Mouse (Mus musculus): ENCODE measurements around the gene Zmat3. TPM values are rescaled to one million over a fixed set of nuclear protein-coding genes. Genes with fewer than 3 reads are reported as not detected.
A peak's percentile ranks its signal among the peaks of the same experiment; 100 is the strongest.

Zmat3 gene
- polyA plus RNA-seq, 1 experiment from 2014 or later: 10.7 TPM

GRCm38 (mm10) chr3:32399931-32400330 is 34.1 kb upstream of the Zmat3 start:
- DNase-seq (ENCODE audit: low spot score, missing footprints) (no peak), ATAC-seq (ENCODE audit: low FRiP score) (no peak)
- no peak overlapping the region for H3K4me3 ChIP-seq (ENCODE audit: low read depth, low read length)
- H3K4me2 ChIP-seq: no peak overlapping the region
- no peaks in the 10 kb centered on the region for H3K27me3 ChIP-seq (ENCODE audit: control insufficient read depth, insufficient read depth, low read length)
- no peak overlapping the region for H3K27ac ChIP-seq (ENCODE audit: low read depth, low read length)
- H3K36me3 ChIP-seq (ENCODE audit: control insufficient read depth, insufficient read depth, low read length): no peaks in the 10 kb centered on the region
- no peaks in the 10 kb centered on the region for H3K9me3 ChIP-seq (ENCODE audit: control insufficient read depth, low read length)
- 47% methylated on average over 2 of the region's 2 CpGs for WGBS
- H3K9ac ChIP-seq (ENCODE audit: low read length): no peak overlapping the region
- H3K4me1 ChIP-seq (ENCODE audit: control insufficient read depth, insufficient read depth, low read length): peaks cover 17% of the 10 kb centered on the region

GRCm38 (mm10) chr3:32399381-32399780 is 33.6 kb upstream of the Zmat3 start:
- WGBS: 10% methylated on average over 4 of the region's 4 CpGs
- Histone ChIP-seq H3K9ac (ENCODE audit: low read length) (no peak overlapping the region), H3K4me3 (ENCODE audit: low read depth, low read length) (no peak overlapping the region), H3K4me2 (no peak overlapping the region), H3K4me1 (ENCODE audit: control insufficient read depth, insufficient read depth, low read length) (peaks cover 17% of the 10 kb centered on the region), H3K36me3 (ENCODE audit: control insufficient read depth, insufficient read depth, low read length) (no peaks in the 10 kb centered on the region), H3K27ac (ENCODE audit: low read depth, low read length) (no peak overlapping the region), H3K9me3 (ENCODE audit: control insufficient read depth, low read length) (no peaks in the 10 kb centered on the region), H3K27me3 (ENCODE audit: control insufficient read depth, insufficient read depth, low read length) (no peaks in the 10 kb centered on the region)
- DNase-seq (ENCODE audit: low spot score, missing footprints) (no peak), ATAC-seq (ENCODE audit: low FRiP score) (no peak)

GRCm38 (mm10) chr3:32398623-32399022 is 32.8 kb upstream of the Zmat3 start:
- H3K27ac ChIP-seq (ENCODE audit: low read depth, low read length): no peak overlapping the region
- H3K27me3 ChIP-seq (ENCODE audit: control insufficient read depth, insufficient read depth, low read length): no peaks in the 10 kb centered on the region
- no peaks in the 10 kb centered on the region for H3K9me3 ChIP-seq (ENCODE audit: control insufficient read depth, low read length)
- H3K4me3 ChIP-seq (ENCODE audit: low read depth, low read length): no peak overlapping the region
- peaks cover 17% of the 10 kb centered on the region for H3K4me1 ChIP-seq (ENCODE audit: control insufficient read depth, insufficient read depth, low read length)
- no peak for ATAC-seq (ENCODE audit: low FRiP score)
- no peaks in the 10 kb centered on the region for H3K36me3 ChIP-seq (ENCODE audit: control insufficient read depth, insufficient read depth, low read length)
- H3K4me2 ChIP-seq: peak overlapping the region; percentile 76
- DNase-seq (ENCODE audit: low spot score, missing footprints): peak; percentile 87
- 6% methylated on average over 4 of the region's 4 CpGs for WGBS
- no peak overlapping the region for H3K9ac ChIP-seq (ENCODE audit: low read length)

- Histone ChIP-seq H3K4me1 (ENCODE audit: control insufficient read depth, insufficient read depth, low read length) (peaks cover 17% of the 10 kb centered on the region), H3K9ac (ENCODE audit: low read length) (peak overlapping the region; percentile 91; the same call in 1 of the 2 replicates), H3K27me3 (ENCODE audit: control insufficient read depth, insufficient read depth, low read length) (no peaks in the 10 kb centered on the region), H3K36me3 (ENCODE audit: control insufficient read depth, insufficient read depth, low read length) (no peaks in the 10 kb centered on the region), H3K4me2 (peak overlapping the region; percentile 76), H3K9me3 (ENCODE audit: control insufficient read depth, low read length) (no peaks in the 10 kb centered on the region), H3K4me3 (ENCODE audit: low read depth, low read length) (peak overlapping the region; percentile 91), H3K27ac (ENCODE audit: low read depth, low read length) (no peak overlapping the region)
- no peak for ATAC-seq (ENCODE audit: low FRiP score)
- 1% methylated on average over 7 of the region's 7 CpGs for WGBS
- no peak for DNase-seq (ENCODE audit: low spot score, missing footprints)
These were observed 32.3 kb upstream of the Zmat3 start for GRCm38 (mm10) chr3:32398175-32398538.

GRCm38 (mm10) chr3:32397461-32398174 is 31.8 kb upstream of the Zmat3 start, which contains the start of gene Pik3ca:
Gene Pik3ca (plus strand): TSS chr3:32397671.
- ATAC-seq (ENCODE audit: low FRiP score) (peak; percentile 65), DNase-seq (ENCODE audit: low spot score, missing footprints) (peak; percentile 97)
- Histone ChIP-seq H3K9me3 (ENCODE audit: control insufficient read depth, low read length) (no peaks in the 10 kb centered on the region), H3K4me3 (ENCODE audit: low read depth, low read length) (peak within 1 kb of the TSS; percentile 91), H3K27ac (ENCODE audit: low read depth, low read length) (peak within 1 kb of the TSS; percentile 83), H3K9ac (ENCODE audit: low read length) (peak within 1 kb of the TSS; percentile 91), H3K4me2 (peak within 1 kb of the TSS; percentile 76), H3K36me3 (ENCODE audit: control insufficient read depth, insufficient read depth, low read length) (no peaks in the 10 kb centered on the region), H3K4me1 (ENCODE audit: control insufficient read depth, insufficient read depth, low read length) (peaks cover 17% of the 10 kb centered on the region), H3K27me3 (ENCODE audit: control insufficient read depth, insufficient read depth, low read length) (no peaks in the 10 kb centered on the region)
- WGBS: under 1% methylated on average over 43 of the region's 65 CpGs

GRCm38 (mm10) chr3:32396794-32397460 is 31.1 kb upstream of the Zmat3 start:
- Histone ChIP-seq H3K9me3 (ENCODE audit: control insufficient read depth, low read length) (no peaks in the 10 kb centered on the region), H3K27ac (ENCODE audit: low read depth, low read length) (peak overlapping the region; percentile 83), H3K4me2 (peak overlapping the region; percentile 76), H3K4me1 (ENCODE audit: control insufficient read depth, insufficient read depth, low read length) (peaks cover 17% of the 10 kb centered on the region), H3K36me3 (ENCODE audit: control insufficient read depth, insufficient read depth, low read length) (no peaks in the 10 kb centered on the region), H3K27me3 (ENCODE audit: control insufficient read depth, insufficient read depth, low read length) (no peaks in the 10 kb centered on the region), H3K4me3 (ENCODE audit: low read depth, low read length) (peak overlapping the region; percentile 91), H3K9ac (ENCODE audit: low read length) (peak overlapping the region; percentile 91)
- DNase-seq (ENCODE audit: low spot score, missing footprints) (peak; percentile 99), ATAC-seq (ENCODE audit: low FRiP score) (peak; percentile 98)
- under 1% methylated on average over 51 of the region's 77 CpGs for WGBS

GRCm38 (mm10) chr3:32395771-32396551 is 30.1 kb upstream of the Zmat3 start:
- no peak for ATAC-seq (ENCODE audit: low FRiP score)
- 26% methylated on average over 23 of the region's 24 CpGs for WGBS

GRCm38 (mm10) chr3:32393986-32394385 is 28.2 kb upstream of the Zmat3 start:
- no peak overlapping the region for H3K4me2 ChIP-seq
- DNase-seq (ENCODE audit: low spot score, missing footprints): no peak
- H3K4me3 ChIP-seq (ENCODE audit: low read depth, low read length): no peak overlapping the region
- no peak for ATAC-seq (ENCODE audit: low FRiP score)
- H3K27me3 ChIP-seq (ENCODE audit: control insufficient read depth, insufficient read depth, low read length): no peaks in the 10 kb centered on the region
- peaks cover 9% of the 10 kb centered on the region for H3K4me1 ChIP-seq (ENCODE audit: control insufficient read depth, insufficient read depth, low read length)
- 92% methylated on average over 8 of the region's 8 CpGs for WGBS
- no peaks in the 10 kb centered on the region for H3K36me3 ChIP-seq (ENCODE audit: control insufficient read depth, insufficient read depth, low read length)
- H3K9me3 ChIP-seq (ENCODE audit: control insufficient read depth, low read length): no peaks in the 10 kb centered on the region
- H3K27ac ChIP-seq (ENCODE audit: low read depth, low read length): no peak overlapping the region
- no peak overlapping the region for H3K9ac ChIP-seq (ENCODE audit: low read length)

More at GRCm38 (mm10) chr3:32395771-32396551, 30.1 kb upstream of the Zmat3 start:
- Histone ChIP-seq H3K36me3 (ENCODE audit: control insufficient read depth, insufficient read depth, low read length) (no peaks in the 10 kb centered on the region), H3K27me3 (ENCODE audit: control insufficient read depth, insufficient read depth, low read length) (no peaks in the 10 kb centered on the region), H3K27ac (ENCODE audit: low read depth, low read length) (peak overlapping the region; percentile 46; the same call in 1 of the 2 replicates), H3K4me3 (ENCODE audit: low read depth, low read length) (peak overlapping the region; percentile 91), H3K9ac (ENCODE audit: low read length) (peak overlapping the region; percentile 31), H3K9me3 (ENCODE audit: control insufficient read depth, low read length) (no peaks in the 10 kb centered on the region), H3K4me2 (peak overlapping the region; percentile 76), H3K4me1 (ENCODE audit: control insufficient read depth, insufficient read depth, low read length) (peaks cover 15% of the 10 kb centered on the region)
- DNase-seq (ENCODE audit: low spot score, missing footprints): no peak

Measured in midbrain, embryonic 11.5 days (tissue).